Mouse (Mus musculus) stomach, postnatal 0 days (tissue): ENCODE data around the gene Rangap1. TPM values are rescaled to one million over a fixed set of nuclear protein-coding genes. Genes with fewer than 3 reads are reported as not detected.

Experiments
- ATAC-seq: fragments of 200-750 bp; cut with Nextera tagmentation; 2 replicates; pipeline ENCODE4 v1.8.0; 2017; ENCODE audit not compliant: low FRiP score, low TSS enrichment
- DNase-seq: peaks from one replicate; pipeline ENCODE4 v3.0.0-alpha.2; 2016; ENCODE audit warnings: low spot score
- H3K27ac ChIP-seq: fragments of 300-500 bp; sonication (generic); replicated peaks from 2 replicates; pipeline ENCODE4 v1.5.1; 2014; ENCODE audit warnings: mild to moderate bottlenecking, control low read depth
- H3K27me3 ChIP-seq: fragments of 300-500 bp; sonication (generic); 2 replicates; pipeline ENCODE4 v1.6.1; 2014; ENCODE audit warnings: low read length; ENCODE audit not compliant: control insufficient read depth, insufficient read depth
- H3K36me3 ChIP-seq: fragments of 300-500 bp; sonication (generic); 2 replicates; pipeline ENCODE4 v1.6.1; 2014; ENCODE audit warnings: low read length, mixed read lengths; ENCODE audit not compliant: control insufficient read depth, insufficient read depth
- H3K4me1 ChIP-seq: fragments of 300-500 bp; sonication (generic); replicated peaks from 2 replicates; pipeline ENCODE4 v1.6.1; 2014; ENCODE audit warnings: antibody characterized with exemption; ENCODE audit not compliant: control insufficient read depth, insufficient read depth
- H3K4me2 ChIP-seq: fragments of 300-500 bp; sonication (generic); replicated peaks from 2 replicates; pipeline ENCODE4 v1.6.1; 2014; ENCODE audit warnings: low read depth, mild to moderate bottlenecking, control low read depth, moderate library complexity
- H3K4me3 ChIP-seq: fragments of 300-500 bp; sonication (generic); 2 replicates; pipeline ENCODE4 v1.5.1; 2014; ENCODE audit warnings: low read depth, low read length, control low read depth
- H3K9ac ChIP-seq: fragments of 300-500 bp; sonication (generic); 2 replicates; pipeline ENCODE4 v1.6.1; 2014; ENCODE audit warnings: mild to moderate bottlenecking, low read length, control low read depth, mixed read lengths
- H3K9me3 ChIP-seq: fragments of 300-500 bp; sonication (generic); 2 replicates; pipeline ENCODE4 v1.6.1; 2016; ENCODE audit warnings: low read length; ENCODE audit not compliant: control insufficient read depth
- CTCF ChIP-seq: IDR thresholded peaks from 2 replicates; pipeline ENCODE4 v1.5.1; 2016; ENCODE audit warnings: antibody characterized with exemption, low read depth, mild to moderate bottlenecking, moderate library complexity
- EP300 ChIP-seq: optimal IDR thresholded peaks from 2 replicates; pipeline ENCODE3; 2016; ENCODE audit warnings: antibody characterized with exemption
- WGBS: fragments of 180-500 bp; shearing (Covaris S2); extraction: QIAGEN DNeasy Blood & Tissue Kit; methylation state at CpG from one replicate; pipeline ENCODE4 v1.1.7; 2014; 5-methylcytosine and 5-hydroxymethylcytosine counted together
- polyA plus RNA-seq: library from polyadenylated mRNA; unstranded; fragments of >200 nt; fragmentation: Nextera tagmentation; extraction: Ambion mirVana; gene quantifications from 2 replicates; pipeline ENCODE4 v1.2.1, GENCODE M21; 2015

Gene Rangap1
- polyA plus RNA-seq, 1 experiment from 2014 or later, result 40.2 TPM

DNA sequence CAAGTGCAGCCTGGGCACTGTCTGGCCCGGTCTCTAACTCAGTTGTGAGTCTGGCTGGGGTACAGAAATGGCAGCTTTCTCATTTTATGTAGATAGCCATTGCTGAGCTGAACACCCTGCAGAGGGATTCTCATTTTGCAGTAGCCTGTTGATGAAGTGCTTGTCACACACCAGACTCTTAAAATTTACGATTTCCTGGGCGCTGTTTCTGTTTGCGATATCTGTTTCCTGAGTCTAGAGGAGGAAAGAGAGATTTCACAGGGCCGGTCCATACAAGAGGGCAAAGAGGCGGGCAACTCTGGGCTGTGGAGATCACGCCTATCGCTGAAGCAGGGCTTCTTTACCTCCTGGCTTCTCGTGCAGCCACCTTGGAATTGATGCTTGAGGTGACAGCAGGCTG is 20.3 kb upstream of the Rangap1 start:
- no peaks in the 10 kb centered on the region; the same call in 1 of the 2 replicates for H3K36me3 ChIP-seq
- H3K9me3 ChIP-seq, result no peaks in the 10 kb centered on the region
- no peak overlapping the region for H3K27ac ChIP-seq
- H3K9ac ChIP-seq, result no peak overlapping the region
- H3K4me2 ChIP-seq, result no peak overlapping the region
- no peaks in the 10 kb centered on the region for H3K27me3 ChIP-seq
- DNase-seq (no peak), ATAC-seq (no peak)
- WGBS, result 72% methylated on average over 9 of the region's 9 CpGs
- TF ChIP-seq CTCF (no peak), EP300 (no peak)
- no peaks in the 10 kb centered on the region for H3K4me1 ChIP-seq
- H3K4me3 ChIP-seq, result no peak overlapping the region

DNA sequence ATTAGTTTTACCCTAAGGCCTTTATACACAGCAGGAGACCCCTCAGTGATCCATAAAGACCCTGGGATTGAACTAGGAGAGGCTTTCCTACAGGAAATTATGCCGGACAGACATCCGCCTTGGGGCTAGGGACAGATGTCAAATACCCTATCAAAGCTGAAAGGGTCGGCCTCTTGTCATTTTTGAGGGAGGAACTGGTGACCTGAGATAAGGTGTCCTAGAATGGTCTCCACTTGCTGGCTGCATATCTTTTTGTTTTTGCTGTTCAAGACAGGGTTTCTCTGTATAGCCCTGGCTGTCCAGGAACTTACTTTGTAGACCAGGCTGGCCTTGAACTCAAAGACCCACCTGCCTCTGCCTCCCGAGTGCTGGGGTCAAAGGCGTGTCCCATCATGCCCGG is 19.2 kb upstream of the Rangap1 start:
- no peaks in the 10 kb centered on the region for H3K27me3 ChIP-seq
- no peak overlapping the region for H3K4me3 ChIP-seq
- DNase-seq, result no peak
- TF ChIP-seq CTCF (no peak), EP300 (no peak)
- no peak overlapping the region for H3K9ac ChIP-seq
- no peaks in the 10 kb centered on the region for H3K9me3 ChIP-seq
- no peak for ATAC-seq
- no peak overlapping the region for H3K27ac ChIP-seq
- 88% methylated on average over 6 of the region's 6 CpGs for WGBS
- no peaks in the 10 kb centered on the region for H3K4me1 ChIP-seq
- H3K4me2 ChIP-seq, result no peak overlapping the region
- no peaks in the 10 kb centered on the region; the same call in 1 of the 2 replicates for H3K36me3 ChIP-seq

DNA sequence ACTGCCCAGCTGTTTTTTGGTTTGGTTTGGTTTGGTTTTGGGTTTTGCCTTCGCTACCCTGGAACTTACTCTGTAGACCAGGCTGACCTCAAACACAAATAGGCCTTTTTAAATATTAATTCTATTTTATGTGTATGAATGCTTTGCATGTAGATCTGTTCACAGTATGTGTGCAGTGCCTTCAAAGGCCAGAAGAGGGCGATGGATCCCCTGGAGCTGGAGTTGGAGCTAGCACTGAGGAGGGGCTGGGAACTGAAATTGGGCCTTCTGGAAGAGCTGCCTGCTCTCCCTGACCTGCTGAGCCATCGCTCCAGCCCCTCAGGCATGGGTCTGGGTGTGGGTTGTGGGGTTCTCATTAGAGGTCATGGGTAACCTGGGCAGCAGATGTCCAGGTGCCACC is 16.6 kb upstream of the Rangap1 start:
- Histone ChIP-seq H3K27ac (no peak overlapping the region), H3K36me3 (no peaks in the 10 kb centered on the region), H3K4me1 (no peaks in the 10 kb centered on the region), H3K9me3 (no peaks in the 10 kb centered on the region), H3K4me3 (no peak overlapping the region), H3K9ac (no peak overlapping the region), H3K27me3 (no peaks in the 10 kb centered on the region), H3K4me2 (no peak overlapping the region)
- DNase-seq (no peak), ATAC-seq (no peak; the same call in 1 of the 2 replicates)
- WGBS, result 93% methylated on average over 3 of the region's 3 CpGs
- TF ChIP-seq EP300, result no peak
- peak; percentile 40; the same call in 1 of the 2 replicates for TF ChIP-seq CTCF

DNA sequence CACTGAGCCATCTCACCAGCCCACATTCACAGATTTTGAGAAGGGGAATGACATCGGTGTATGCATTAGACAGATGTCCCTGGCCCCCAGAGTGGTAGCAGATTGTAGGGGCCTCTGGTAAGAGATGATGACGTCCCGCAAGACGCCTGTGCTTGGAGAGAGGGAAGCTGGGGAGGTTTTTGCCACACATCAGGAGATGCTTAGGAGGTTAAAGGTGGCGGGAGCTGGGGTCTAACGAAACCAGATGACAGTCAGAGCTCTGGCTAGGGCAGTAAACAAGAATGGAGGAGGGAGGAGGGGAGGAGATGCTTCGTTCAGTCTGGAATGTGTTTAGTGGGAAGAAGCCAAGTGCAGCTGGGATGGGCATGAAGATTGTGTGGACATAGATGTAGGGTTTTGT is 16.1 kb upstream of the Rangap1 start:
- H3K4me1 ChIP-seq, result no peaks in the 10 kb centered on the region
- H3K27me3 ChIP-seq, result no peaks in the 10 kb centered on the region
- H3K27ac ChIP-seq, result no peak overlapping the region
- H3K9me3 ChIP-seq, result no peaks in the 10 kb centered on the region
- TF ChIP-seq CTCF, result no peak
- no peaks in the 10 kb centered on the region for H3K36me3 ChIP-seq
- H3K4me2 ChIP-seq, result no peak overlapping the region
- ATAC-seq (no peak), DNase-seq (no peak)
- H3K9ac ChIP-seq, result no peak overlapping the region
- no peak overlapping the region for H3K4me3 ChIP-seq
- 84% methylated on average over 7 of the region's 7 CpGs for WGBS

DNA sequence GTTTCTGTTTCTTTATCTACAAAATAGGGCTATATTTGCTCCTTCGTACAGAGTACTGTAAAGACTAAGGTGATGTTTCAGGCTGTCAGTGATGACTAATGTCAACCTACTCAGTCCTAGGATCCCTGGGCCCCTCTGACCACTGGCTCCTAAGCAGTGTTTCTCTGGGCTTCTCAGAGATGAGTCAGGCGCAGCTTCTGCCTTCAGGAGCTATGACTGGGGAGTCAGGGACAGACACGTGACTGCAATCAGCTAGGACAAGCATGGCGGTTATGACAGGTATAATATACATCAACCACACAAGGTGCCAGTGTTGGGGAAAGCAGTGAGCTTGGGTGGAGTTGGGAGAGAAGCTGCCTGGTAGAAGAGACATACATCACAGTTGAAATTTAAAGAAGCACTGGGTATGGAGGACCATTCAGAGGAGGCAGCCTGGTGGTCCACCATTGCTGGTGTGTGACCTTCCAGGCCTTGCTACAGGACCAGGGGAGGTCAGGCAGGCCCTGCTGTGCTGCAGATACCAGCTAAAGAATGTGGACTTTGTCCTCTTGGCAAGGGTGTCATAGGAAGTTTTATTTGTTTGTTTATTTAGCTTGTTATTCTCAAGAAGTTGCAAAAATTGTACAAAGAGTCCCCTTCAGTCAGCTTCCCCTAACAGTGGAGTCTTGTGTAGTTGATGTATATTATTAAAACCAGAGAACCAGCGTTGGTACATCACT is 15.2 kb upstream of the Rangap1 start:
- Histone ChIP-seq H3K4me2 (no peak overlapping the region), H3K27ac (no peak overlapping the region), H3K27me3 (no peaks in the 10 kb centered on the region), H3K4me1 (no peaks in the 10 kb centered on the region), H3K9ac (no peak overlapping the region), H3K4me3 (no peak overlapping the region), H3K36me3 (no peaks in the 10 kb centered on the region), H3K9me3 (no peaks in the 10 kb centered on the region)
- 88% methylated on average over 5 of the region's 5 CpGs for WGBS
- no peak for DNase-seq
- ATAC-seq, result no peak
- TF ChIP-seq CTCF (no peak), EP300 (no peak)

DNA sequence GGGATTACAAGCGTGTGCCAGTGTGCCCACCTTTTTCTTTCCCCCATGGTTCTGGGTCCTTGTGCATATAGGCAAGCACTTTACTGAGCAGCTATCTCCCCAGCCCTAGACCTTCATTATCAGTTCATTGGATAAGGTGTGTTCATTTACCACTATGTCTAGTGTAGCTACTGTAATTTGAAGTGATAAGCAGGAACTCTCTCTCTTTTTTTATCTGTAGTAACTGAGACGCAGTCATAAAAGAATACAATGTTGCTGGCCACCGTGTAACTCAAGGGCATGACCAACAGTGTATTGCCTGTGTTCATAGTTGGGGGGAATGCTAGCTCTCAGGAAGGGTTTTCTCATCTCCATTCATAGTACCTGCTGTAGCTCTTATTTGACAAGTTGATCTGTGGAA is 14.2 kb upstream of the Rangap1 start:
- H3K4me2 ChIP-seq, result no peak overlapping the region
- no peaks in the 10 kb centered on the region for H3K36me3 ChIP-seq
- DNase-seq, result no peak
- no peaks in the 10 kb centered on the region for H3K27me3 ChIP-seq
- H3K9me3 ChIP-seq, result no peaks in the 10 kb centered on the region
- no peak overlapping the region for H3K27ac ChIP-seq
- no peak overlapping the region for H3K4me3 ChIP-seq
- H3K9ac ChIP-seq, result no peak overlapping the region
- H3K4me1 ChIP-seq, result no peaks in the 10 kb centered on the region
- ATAC-seq, result no peak
- 89% methylated on average over 3 of the region's 3 CpGs for WGBS
- TF ChIP-seq EP300 (no peak), CTCF (no peak)
